Mouse (Mus musculus) brown adipose tissue, adult 24 weeks (tissue): ENCODE results near the gene Tead1. TPM values are rescaled to one million over a fixed set of nuclear protein-coding genes. Genes with fewer than 3 reads are reported as not detected.
A peak's percentile ranks its signal among the peaks of the same experiment; 100 is the strongest.

ENCODE experiments used
- H3K27ac ChIP-seq: fragments of 200-500 bp; replicated peaks from 2 replicates; pipeline ENCODE4 v1.5.1; 2012; ENCODE audit warnings: low read depth, mild to moderate bottlenecking, low read length
- H3K4me1 ChIP-seq: fragments of 200-500 bp; 2 replicates; pipeline ENCODE4 v1.6.1; 2012; ENCODE audit warnings: low read length, mixed read lengths; ENCODE audit not compliant: control insufficient read depth, insufficient read depth, insufficient read length
- H3K4me3 ChIP-seq: fragments of 200-500 bp; 2 replicates; pipeline ENCODE4 v1.5.1; 2012; ENCODE audit warnings: low read depth, mild to moderate bottlenecking, low read length, moderate library complexity; ENCODE audit not compliant: insufficient read depth
- polyA plus RNA-seq: library from polyadenylated mRNA; stranded (reverse); fragments of >200 nt; gene quantifications from 2 replicates; pipeline ENCODE4 v1.2.4, GENCODE M21; 2012; ENCODE audit not compliant: missing spikeins, insufficient read depth, insufficient read length

The Tead1 gene
- polyA plus RNA-seq, 1 experiment, result 8.7 TPM

DNA sequence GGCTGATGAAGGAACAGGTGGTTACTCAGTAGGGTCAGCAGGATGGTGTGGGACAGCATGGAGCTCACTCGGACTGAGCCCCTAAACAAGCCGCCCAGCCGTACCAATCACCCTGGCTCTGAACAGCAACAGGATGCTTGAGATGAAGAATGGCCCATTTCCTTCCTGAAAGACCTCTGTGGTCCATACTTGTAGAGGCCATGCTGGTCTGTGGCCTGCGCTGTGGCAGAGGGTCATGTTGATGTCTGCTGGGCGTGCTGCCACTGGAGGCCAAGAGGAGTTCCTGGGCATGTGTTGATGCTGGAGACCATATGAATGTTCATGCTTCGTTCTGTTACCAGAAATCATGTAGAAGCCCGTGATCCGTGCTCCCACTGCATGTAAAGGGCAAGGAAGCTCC lies 258.0 kb downstream of the Tead1 start:
- Histone ChIP-seq H3K4me3 (no peak overlapping the region), H3K27ac (no peak overlapping the region), H3K4me1 (no peaks in the 10 kb centered on the region)

DNA sequence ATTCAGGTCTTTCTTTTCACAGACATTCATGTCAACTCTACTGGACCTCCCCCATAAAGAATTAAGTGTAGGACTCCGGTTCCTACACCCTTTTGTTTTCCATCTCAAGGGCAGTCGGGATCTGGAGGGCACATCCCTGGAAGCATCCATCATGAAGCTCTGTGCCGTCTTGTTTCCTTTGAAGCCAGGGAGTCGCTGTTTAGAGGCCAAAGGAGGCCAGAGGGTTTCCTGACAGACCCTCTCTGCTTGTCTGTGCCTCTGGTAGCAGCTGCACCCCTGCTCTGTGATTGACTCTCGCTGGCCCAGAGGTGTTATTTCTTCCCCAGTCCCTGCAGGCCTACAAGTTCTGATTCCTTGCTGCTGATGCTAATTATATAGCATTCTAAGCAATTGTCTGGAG lies 259.8 kb downstream of the Tead1 start:
- Histone ChIP-seq H3K4me1 (no peaks in the 10 kb centered on the region), H3K27ac (no peak overlapping the region)

DNA sequence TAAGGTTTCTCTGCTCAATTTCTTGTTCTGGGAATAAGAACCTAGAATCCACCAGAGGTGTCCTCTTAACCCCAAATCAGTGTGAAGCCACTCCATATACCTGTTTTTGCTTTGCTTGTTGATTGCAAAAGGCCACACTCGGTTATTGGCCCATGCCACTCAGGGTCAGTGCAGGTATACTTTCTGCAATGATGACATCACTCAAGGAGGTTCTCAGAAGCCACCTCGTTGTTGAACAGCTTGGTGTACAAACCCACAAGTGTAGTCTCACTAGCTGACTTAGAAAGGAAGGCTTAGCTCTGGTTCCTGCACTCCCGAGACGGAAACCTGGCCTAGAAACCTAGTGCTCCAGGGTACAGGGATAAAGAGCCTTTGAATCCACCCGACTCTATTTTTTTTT lies 263.4 kb downstream of the Tead1 start:
- Histone ChIP-seq H3K27ac (no peak overlapping the region), H3K4me3 (no peak overlapping the region), H3K4me1 (no peaks in the 10 kb centered on the region)

More for the DNA sequence above, 259.8 kb downstream of the Tead1 start:
- H3K4me3 ChIP-seq, result no peak overlapping the region

DNA sequence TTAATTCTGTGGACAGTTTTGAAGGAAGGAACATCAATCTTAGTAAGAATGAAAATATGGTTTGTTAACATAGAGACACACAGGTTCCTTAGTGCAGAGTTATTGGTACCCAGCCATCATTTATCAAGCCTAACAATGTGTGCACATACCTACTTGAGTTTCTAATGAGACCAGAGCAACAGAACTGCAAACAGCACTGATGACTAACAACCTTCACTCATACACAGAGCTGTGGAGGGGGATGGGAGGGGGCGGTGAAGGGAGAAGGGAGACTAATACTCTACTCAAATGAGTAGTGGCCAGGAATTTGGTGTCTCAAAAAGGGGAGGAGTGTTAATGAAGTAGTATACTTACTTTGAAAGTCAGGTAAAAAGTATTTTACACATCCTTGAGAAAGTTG lies 263.9 kb downstream of the Tead1 start:
- H3K27ac ChIP-seq, result no peak overlapping the region
- H3K4me1 ChIP-seq, result no peaks in the 10 kb centered on the region
- no peak overlapping the region for H3K4me3 ChIP-seq

DNA sequence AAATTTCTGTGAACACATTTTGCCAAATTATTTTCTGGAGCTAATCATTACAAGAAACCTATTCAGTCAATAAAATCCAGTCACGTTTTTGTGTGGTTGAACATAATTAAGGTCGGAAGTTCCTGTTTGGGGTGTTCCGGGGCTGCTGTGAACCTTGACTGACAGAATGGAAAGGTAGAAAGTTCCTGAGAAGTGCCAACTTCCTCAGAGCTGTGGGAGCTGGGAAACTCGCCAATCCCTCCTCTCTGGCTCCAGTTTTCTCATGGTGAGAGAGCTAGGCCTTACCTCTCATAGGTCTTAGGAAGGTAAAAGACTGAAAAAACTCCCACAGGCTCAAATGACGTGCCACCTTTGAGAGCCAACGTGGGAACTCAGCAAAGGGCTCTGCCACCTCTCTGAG lies 267.6 kb downstream of the Tead1 start:
- Histone ChIP-seq H3K4me3 (no peak overlapping the region), H3K27ac (no peak overlapping the region), H3K4me1 (0 out of 2 replicates have a peak, but pooled peaks cover 2% of the 10 kb centered on the region)

DNA sequence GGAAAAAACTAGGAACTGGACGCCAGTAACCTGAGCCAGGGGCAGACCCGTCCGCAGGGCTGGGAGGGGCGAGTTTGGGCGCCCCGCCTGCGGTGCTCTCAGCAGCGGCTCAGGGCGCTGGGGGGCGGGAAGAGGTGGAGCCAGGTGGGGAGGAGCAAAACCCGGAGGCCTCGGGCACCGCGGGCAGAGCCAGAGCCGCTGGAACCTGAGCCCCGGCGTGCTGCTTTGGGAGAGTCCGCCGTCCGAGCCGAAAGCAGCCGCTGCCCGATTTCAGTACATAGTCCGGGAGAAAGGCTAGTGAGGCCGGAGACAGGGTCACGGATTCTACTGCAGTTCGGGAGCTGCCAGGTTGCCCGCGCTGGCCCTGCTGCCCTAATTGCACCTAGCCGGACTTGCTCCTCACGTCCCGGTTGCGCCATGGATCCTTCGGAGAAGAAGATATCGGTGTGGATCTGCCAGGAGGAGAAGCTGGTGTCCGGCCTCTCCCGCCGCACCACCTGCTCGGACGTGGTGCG lies 274.7 kb downstream of the Tead1 start, which contains the start of gene Rassf10:
Gene Rassf10 (plus strand): TSS at position 186 of the 515 bp plus-strand sequence.
- 0 out of 2 replicates have a peak within 1 kb of the TSS, but pooled peaks have one; percentile 8 for H3K27ac ChIP-seq
- H3K4me3 ChIP-seq, result peak within 1 kb of the TSS; percentile 65
- peaks cover 2% of the 10 kb centered on the region; the same call in 1 of the 2 replicates for H3K4me1 ChIP-seq

DNA sequence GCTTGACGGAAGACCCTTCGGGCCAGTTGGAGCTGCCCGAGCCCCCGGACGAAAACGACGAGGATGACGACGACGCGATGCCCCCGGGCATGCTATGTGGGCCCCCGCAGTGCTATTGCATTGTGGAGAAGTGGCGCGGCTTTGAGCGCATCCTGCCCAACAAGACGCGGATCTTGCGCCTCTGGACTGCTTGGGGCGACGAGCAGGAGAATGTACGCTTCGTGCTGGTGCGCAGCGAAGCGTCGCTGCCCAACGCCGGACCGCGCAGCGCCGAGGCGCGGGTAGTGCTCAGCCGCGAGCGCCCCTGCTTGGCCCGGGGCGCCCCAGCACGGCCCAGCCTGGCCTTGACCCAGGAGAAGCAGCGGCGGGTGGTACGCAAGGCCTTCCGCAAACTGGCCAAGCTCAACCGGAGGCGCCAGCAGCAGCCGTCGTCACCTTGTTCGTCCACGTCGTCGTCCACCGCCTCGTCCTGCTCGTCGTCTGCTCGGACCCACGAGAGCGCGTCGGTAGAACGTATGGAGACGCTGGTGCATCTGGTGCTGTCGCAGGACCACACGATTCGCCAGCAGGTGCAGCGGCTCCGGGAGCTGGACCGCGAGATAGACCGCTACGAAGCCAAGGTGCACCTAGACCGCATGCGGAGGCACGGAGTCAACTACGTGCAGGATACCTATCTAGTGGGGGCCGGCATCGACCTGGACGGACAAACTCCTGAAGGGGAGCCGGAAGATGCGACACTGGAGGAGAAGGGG lies 275.4 kb downstream of the Tead1 start:
- Histone ChIP-seq H3K27ac (no peak overlapping the region), H3K4me3 (peak overlapping the region; percentile 65), H3K4me1 (peaks cover under 1% of the 10 kb centered on the region; the same call in 1 of the 2 replicates)

DNA sequence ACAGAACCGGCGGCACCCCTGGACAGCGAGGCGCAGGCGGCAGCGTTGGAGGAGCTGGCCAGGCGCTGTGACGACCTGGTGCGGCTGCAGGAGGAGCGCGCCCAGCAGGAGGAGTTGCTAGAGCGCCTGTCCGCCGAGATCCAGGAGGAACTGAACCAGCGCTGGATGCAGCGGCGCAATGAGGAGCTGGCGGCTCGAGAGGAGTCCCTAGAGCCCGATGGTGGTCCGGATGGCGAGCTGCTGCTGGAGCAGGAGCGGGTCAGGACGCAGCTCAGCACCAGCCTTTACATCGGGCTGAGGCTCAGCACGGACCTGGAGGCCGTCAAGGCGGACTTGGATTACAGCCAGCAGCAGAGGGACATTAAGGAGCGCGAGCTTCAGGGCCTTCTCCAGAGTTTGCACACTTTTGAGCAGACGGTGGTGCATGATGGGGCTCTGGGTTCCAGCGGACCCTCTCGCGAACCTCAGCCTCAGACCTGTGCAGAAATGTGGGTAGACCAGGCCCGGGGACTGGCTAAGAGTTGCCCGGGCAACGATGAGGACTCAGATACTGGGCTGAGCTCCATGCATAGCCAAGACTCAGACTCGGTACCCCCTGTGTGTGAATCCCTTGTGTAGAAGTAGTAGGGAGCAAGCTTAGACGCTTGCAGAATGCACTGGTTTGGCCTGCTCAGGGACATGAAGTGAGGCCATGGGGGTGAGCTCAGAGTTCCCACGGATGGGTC lies 276.1 kb downstream of the Tead1 start:
- no peaks in the 10 kb centered on the region; the same call in 1 of the 2 replicates for H3K4me1 ChIP-seq
- peak overlapping the region; percentile 65 for H3K4me3 ChIP-seq
- H3K27ac ChIP-seq, result peak overlapping the region; percentile 45

DNA sequence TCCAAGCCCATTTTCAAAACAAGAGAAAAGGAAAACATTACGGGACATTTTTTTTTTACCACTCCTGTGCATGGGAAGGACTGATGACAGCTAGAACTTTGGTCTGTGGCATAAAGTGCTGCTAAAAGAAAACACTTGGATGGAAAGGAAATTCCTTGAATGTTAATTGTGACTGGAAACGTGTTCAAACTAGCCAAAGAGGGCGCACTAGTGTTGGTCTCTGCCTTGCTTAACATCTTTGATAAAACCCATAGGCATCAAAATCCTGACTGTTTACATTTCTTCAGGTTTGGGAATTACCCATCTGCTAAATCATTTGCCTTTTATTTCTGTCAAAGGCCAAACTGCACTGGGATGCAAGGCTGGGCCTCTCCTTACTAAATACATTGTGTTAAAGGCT lies 276.8 kb downstream of the Tead1 start:
- Histone ChIP-seq H3K4me3 (peak overlapping the region; percentile 65), H3K27ac (peak overlapping the region; percentile 45; the same call in 1 of the 2 replicates), H3K4me1 (no peaks in the 10 kb centered on the region; the same call in 1 of the 2 replicates)
